Mouse (Mus musculus) cerebellum, adult 2 months (tissue): ENCODE data around the gene Specc1l. TPM values are rescaled to one million over a fixed set of nuclear protein-coding genes. Genes with fewer than 3 reads are reported as not detected.
A peak's percentile ranks its signal among the peaks of the same experiment; 100 is the strongest.

Experiments used
- DNase-seq, 2 experiments: peaks; one replicate each; pipeline ENCODE4 v3.0.0; 2021
- H3K27ac ChIP-seq: fragments of 200-500 bp; 2 replicates; pipeline ENCODE4 v1.5.1; 2012; ENCODE audit warnings: low read length, control low read depth, inconsistent platforms; ENCODE audit not compliant: insufficient read depth
- H3K27me3 ChIP-seq: fragments of 200-500 bp; 2 replicates; pipeline ENCODE4 v1.6.1; 2012; ENCODE audit warnings: inconsistent platforms, mild to moderate bottlenecking, low read length, moderate library complexity; ENCODE audit not compliant: control insufficient read depth, insufficient read depth
- H3K4me1 ChIP-seq: fragments of 200-500 bp; 2 replicates; pipeline ENCODE4 v1.6.1; 2011; ENCODE audit warnings: low read length; ENCODE audit not compliant: control insufficient read depth, insufficient read depth
- H3K4me3 ChIP-seq: fragments of 200-500 bp; replicated peaks from 2 replicates; pipeline ENCODE3; 2011; ENCODE audit warnings: mild to moderate bottlenecking, low read depth, low read length, control low read depth; ENCODE audit not compliant: insufficient read depth
- CTCF ChIP-seq: fragments of 200-500 bp; IDR thresholded peaks from 2 replicates; pipeline ENCODE4 v1.5.1; 2011; ENCODE audit warnings: low read depth, mild to moderate bottlenecking, control low read depth, low read length, moderate library complexity, borderline replicate concordance; ENCODE audit not compliant: insufficient read depth
- POLR2A ChIP-seq: fragments of 200-500 bp; IDR thresholded peaks from 2 replicates; pipeline ENCODE4 v1.6.1; 2011; ENCODE audit warnings: low read length, control low read depth, borderline replicate concordance; ENCODE audit not compliant: insufficient read depth
- WGBS: fragments of 180-500 bp; shearing (Covaris S2); methylation state at CpG from one replicate; pipeline ENCODE4 v1.1.7; 2018; 5-methylcytosine and 5-hydroxymethylcytosine counted together
- polyA plus RNA-seq: library from polyadenylated mRNA; depleted of rRNA; stranded (reverse); fragments of >200 nt; gene quantifications from 2 replicates; pipeline ENCODE4 v1.2.3, GENCODE M21; 2012

Gene Specc1l
- polyA plus RNA-seq, 1 experiment = 34.9 TPM

DNA sequence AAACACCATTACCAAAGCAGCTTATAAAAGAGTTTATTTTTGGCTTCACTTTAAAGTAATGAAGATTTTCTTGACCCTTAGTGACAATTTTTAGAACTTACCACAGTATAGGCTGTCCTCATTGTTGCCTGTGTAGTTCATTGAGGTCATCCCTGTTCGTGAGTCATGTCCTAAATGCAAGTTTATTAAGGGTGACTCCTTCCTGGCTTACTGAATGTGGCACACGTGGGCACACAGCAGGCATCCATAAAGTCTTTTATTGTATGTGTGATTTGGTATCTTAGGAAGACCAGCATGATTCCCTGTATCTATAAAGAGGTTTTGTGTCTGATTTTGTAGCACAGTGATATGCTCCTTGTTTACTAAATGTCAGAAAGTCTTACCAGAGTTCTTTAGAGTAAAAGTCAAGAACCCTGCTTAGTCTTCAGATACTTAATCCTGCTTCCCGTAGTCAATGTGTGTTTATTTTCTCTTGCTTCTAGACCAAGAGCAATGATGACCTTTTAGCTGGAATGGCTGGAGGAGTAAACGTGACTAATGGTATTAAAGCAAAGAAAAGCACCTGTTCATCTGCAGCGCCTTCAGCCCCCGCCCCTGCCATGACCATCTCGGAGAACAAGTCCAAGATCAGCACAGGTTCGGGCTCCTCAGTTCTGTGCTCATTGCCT lies 28.8 kb downstream of the Specc1l start:
- WGBS = 56% methylated on average over 8 of the region's 8 CpGs
- no peak for TF ChIP-seq CTCF
- TF ChIP-seq POLR2A = no peak
- DNase-seq = peak in 1 of 2 experiments; percentile 35

DNA sequence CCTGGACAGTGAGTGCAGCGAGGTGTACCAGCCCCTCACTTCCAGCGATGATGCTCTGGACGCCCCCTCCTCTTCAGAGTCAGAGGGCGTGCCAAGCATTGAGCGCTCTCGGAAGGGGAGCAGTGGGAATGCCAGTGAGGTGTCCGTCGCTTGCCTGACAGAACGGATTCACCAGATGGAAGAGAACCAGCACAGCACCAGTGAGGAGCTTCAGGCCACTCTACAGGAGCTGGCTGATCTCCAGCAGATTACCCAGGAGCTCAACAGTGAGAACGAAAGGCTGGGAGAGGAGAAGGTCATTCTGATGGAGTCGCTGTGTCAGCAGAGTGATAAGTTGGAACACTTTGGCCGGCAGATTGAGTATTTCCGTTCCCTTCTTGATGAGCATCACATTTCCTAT lies 33.9 kb downstream of the Specc1l start:
- WGBS = 10% methylated on average over 13 of the region's 13 CpGs
- peaks cover 21% of the 10 kb centered on the region for H3K4me1 ChIP-seq

More for the DNA sequence above, 28.8 kb downstream of the Specc1l start:
- Histone ChIP-seq H3K4me3 (no peak overlapping the region), H3K27ac (no peak overlapping the region), H3K4me1 (peaks cover 11% of the 10 kb centered on the region), H3K27me3 (no peaks in the 10 kb centered on the region)

DNA sequence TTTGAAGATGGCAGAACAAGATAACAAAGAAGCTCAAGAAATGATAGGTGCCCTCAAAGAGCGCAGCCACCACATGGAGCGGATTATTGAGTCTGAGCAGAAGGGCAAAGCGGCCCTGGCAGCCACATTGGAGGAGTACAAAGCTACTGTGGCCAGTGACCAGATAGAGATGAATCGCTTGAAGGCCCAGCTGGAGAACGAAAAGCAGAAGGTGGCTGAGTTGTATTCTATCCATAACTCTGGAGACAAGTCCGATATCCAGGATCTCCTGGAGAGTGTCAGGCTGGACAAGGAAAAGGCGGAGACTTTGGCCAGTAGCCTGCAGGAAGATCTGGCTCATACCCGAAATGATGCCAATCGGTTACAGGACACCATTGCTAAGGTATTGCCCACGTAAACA lies 34.5 kb downstream of the Specc1l start:
- TF ChIP-seq CTCF (no peak), POLR2A (no peak)
- peaks cover 21% of the 10 kb centered on the region for H3K4me1 ChIP-seq
- H3K27me3 ChIP-seq = no peaks in the 10 kb centered on the region
- 13% methylated on average over 10 of the region's 10 CpGs for WGBS
- peak in 1 of 2 experiments; percentile 74 for DNase-seq
- H3K4me3 ChIP-seq = no peak overlapping the region
- H3K27ac ChIP-seq = peak overlapping the region; percentile 32

More for the DNA sequence above, 33.9 kb downstream of the Specc1l start:
- Histone ChIP-seq H3K27me3 (no peaks in the 10 kb centered on the region), H3K27ac (peak overlapping the region; percentile 36), H3K4me3 (peak overlapping the region; percentile 3)
- no peak for TF ChIP-seq POLR2A
- TF ChIP-seq CTCF = no peak
- peak; percentile 81 to 90 for DNase-seq

DNA sequence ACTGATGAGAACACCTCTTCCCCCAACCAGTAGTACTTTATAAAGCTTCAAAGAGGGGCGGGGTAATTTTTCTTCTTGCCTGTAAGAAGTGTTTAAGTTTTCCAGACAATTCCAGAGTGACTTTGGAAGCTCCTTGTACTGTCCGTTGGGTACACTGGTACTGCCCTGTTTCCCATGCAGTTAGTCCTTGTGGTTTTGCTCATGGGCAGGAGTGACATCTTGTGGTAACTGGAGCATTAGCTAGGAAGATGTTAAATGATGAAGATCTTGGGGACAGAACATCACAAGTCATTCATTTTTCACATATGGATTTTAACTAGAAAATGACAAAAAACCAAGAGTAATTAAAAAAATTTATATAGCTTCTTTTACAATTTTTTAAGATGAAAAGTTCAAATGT lies 39.1 kb downstream of the Specc1l start:
- no peak overlapping the region for H3K27ac ChIP-seq
- WGBS = 57% methylated on average over 2 of the region's 2 CpGs
- H3K27me3 ChIP-seq = no peaks in the 10 kb centered on the region
- TF ChIP-seq POLR2A (no peak), CTCF (peak; percentile 64)
- peak in 1 of 2 experiments; percentile 37 for DNase-seq
- no peak overlapping the region for H3K4me3 ChIP-seq
- peaks cover 17% of the 10 kb centered on the region for H3K4me1 ChIP-seq

DNA sequence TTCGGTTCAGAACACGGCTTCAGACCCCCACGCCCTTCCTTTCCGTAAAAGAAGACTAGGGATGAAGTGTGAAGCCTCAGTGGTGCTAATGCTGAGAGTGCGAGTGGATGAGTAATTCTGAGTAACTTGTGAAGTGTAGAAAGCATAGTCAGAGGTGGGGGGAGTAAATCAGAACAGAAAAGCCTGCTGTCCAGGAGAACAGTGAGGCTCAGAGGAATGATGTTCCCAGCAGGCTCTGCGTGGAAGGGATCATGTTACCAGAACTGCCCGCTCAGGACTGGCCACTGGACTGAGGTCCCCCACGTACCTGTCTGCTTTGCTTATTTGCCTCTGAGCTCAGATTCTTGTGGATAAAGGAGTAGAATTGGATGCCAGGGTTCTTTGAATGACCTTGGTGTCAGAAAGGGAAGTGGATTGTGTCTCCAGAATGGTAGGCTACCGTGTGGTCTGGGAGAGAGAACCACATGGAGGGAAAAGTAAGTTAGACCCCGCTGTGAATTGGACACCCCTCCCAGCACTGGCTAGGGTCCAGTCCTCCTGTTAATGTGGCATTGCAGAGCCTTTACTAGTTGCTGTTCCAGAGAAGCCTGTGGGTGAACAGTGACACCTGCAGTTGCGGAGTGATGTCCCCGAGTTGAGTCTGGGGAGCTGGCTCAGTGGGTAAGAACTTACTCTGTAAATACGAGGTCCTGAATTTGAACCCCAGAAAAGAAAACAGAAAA lies 40.6 kb downstream of the Specc1l start:
- Histone ChIP-seq H3K27me3 (no peaks in the 10 kb centered on the region), H3K4me1 (peaks cover 7% of the 10 kb centered on the region), H3K27ac (no peak overlapping the region), H3K4me3 (no peak overlapping the region)
- 40% methylated on average over 13 of the region's 13 CpGs for WGBS
- peak; percentile 29; the same call in 1 of the 2 replicates for TF ChIP-seq CTCF
- no peak for TF ChIP-seq POLR2A
- DNase-seq = peak; percentile 56 to 58

DNA sequence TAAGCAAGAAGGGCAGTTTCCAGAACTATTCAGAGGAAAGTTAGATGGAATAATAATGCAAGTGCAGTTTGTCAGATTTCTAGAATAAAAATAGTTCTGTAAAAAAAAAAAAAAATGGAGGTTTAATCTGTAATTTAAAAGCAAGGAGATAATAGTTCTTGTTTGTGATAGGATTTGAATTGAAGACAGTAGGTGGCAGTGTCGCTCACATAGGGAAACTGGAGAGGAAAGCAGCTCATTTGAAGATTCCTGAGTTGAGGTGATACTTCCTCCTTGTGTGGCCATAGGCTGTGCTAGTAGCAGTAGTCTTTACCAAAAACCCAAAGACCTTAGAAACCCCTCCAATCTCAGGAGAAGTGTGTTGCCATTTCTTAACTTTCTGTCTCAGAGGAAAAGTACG lies 43.2 kb downstream of the Specc1l start:
- TF ChIP-seq CTCF (no peak), POLR2A (no peak)
- 84% methylated on average over 2 of the region's 2 CpGs for WGBS
- H3K4me1 ChIP-seq = peaks cover 7% of the 10 kb centered on the region
- H3K4me3 ChIP-seq = no peak overlapping the region
- no peak overlapping the region for H3K27ac ChIP-seq
- DNase-seq = peak in 1 of 2 experiments; percentile 20
- H3K27me3 ChIP-seq = no peaks in the 10 kb centered on the region

DNA sequence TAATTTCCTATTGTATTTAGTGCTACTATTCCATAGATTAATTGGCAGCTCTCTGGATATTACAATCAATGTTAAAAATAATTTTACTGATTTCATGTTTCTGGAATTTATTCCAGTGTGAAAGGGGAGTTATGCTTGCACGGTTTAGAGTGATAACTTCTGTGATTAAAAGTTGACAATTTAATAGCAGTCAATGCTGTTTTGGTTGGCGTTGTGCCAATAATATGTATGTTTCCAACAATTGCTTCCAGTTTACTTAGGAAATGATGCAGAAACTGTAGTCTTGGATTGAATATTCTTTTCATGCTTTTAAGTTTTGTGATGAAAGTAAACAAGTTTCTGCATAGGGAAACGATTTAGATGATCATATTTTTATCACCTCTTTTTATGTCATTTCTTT lies 45.5 kb downstream of the Specc1l start:
- TF ChIP-seq POLR2A (no peak), CTCF (no peak)
- no peaks in the 10 kb centered on the region for H3K27me3 ChIP-seq
- 27% methylated on average over 3 of the region's 3 CpGs for WGBS
- H3K4me3 ChIP-seq = no peak overlapping the region
- H3K27ac ChIP-seq = no peak overlapping the region
- peaks cover 4% of the 10 kb centered on the region for H3K4me1 ChIP-seq
- no peak for DNase-seq

DNA sequence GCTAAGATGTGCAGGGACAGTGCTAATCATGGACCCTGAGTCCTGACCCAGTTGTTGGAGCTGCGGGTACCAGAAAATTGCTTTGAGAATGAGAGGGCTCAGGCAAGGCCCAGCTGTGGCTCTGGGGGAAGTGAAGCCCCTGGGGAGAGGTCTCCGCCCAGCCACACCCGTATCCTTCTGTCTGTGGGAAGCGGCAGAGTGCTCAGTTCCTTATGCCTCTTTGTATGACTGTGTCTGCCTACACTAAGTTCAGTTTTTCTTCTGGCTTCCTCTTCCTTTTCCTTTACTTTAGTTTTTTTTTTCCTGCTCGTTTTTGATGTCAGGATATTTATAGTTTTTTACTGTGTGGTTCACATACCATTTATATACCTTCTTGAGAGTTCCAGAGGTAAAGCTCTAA lies 46.4 kb downstream of the Specc1l start:
- H3K4me1 ChIP-seq = no peaks in the 10 kb centered on the region
- DNase-seq = no peak
- no peak overlapping the region for H3K4me3 ChIP-seq
- WGBS = 52% methylated on average over 5 of the region's 5 CpGs
- H3K27me3 ChIP-seq = no peaks in the 10 kb centered on the region
- no peak overlapping the region for H3K27ac ChIP-seq
- TF ChIP-seq POLR2A (no peak), CTCF (no peak)
